Comparison of ENCODE assay signal across 8 mouse cellular contexts in the genomic region with DNA sequence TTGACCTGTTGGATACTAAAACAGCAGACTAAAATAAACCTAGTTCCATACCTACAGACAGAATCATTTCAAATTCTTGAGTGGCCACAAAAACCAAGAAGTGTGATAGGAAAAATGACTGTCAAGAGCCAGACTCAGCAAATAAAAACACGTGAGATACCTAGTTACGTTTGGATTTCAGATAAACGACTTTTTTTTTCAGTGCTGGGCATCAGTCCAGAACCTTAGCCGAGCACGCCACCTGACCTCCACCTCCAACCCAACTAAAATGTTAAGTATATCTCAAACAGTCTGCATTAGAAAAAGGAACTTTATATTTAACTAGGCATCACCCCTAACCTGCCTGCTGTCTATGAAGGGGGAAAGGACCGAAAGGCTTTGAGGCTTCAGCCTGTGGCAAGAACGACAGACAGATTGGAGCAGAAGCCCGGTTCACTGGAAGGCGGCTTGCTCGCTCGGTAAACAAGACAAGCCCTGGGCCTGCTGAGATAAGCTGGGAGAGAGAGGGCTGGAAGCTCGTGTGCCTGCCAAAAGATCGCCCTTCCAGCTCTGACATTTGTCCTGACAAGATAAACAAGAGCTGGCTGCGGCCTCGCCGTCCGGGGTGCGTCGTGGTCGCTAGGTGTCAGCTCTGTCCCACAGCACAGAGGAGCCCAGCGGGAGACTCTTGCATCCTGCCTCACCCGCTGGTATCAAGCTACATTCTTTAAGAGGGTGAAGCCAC. TPM values are rescaled to one million over a fixed set of nuclear protein-coding genes. Genes with fewer than 3 reads are reported as not detected.
DNase-seq lines count a peak whose midpoint lies in the region; ATAC-seq and TF ChIP-seq lines count a peak whose summit lies in the region.

No protein-coding gene starts in this region.

- H3K27me3 ChIP-seq in forebrain, postnatal 0 days (ENCODE audit: insufficient read depth, low read length), result no peaks in the 10 kb centered on the region
- H3K27me3 ChIP-seq in lung, embryonic 15.5 days, result no peaks in the 10 kb centered on the region

- peak; percentile 63 for DNase-seq in ES-E14 (ENCODE audit: low read depth, low spot score)
- DNase-seq in cerebellum, adult 18-20 months, result peak; percentile 88
- DNase-seq in forebrain, postnatal 0 days, result peak; percentile 71
- DNase-seq in heart, postnatal 4 days, result peak; percentile 88
- DNase-seq in layer of hippocampus, adult 9-10 months (ENCODE audit: low spot score), result peak; percentile 38
- peak; percentile 90 for DNase-seq in ovary, adult 18-20 months (ENCODE audit: low spot score)
- peak; percentile 81 for DNase-seq in thymus, postnatal 0 days (ENCODE audit: low spot score)

- TF ChIP-seq CTCF in forebrain, postnatal 0 days (IDR thresholded peaks at IDR 0.05; ENCODE audit: low read depth), result peak; percentile 70

- in situ Hi-C loops in ES-E14 (cut with MboI; ENCODE audit: low sequenced_read_pairs in 2 of 2, unreplicated experiment in 2 of 2), result no loop called here

- H3K27ac ChIP-seq in ES-E14 (ENCODE audit: insufficient read depth, low read depth, low read length, poor library complexity, severe bottlenecking), result no peak overlapping the region
- no peak overlapping the region for H3K27ac ChIP-seq in forebrain, postnatal 0 days (ENCODE audit: low read depth, low read length)
- H3K27ac ChIP-seq in lung, embryonic 15.5 days, result peak overlapping the region; percentile 95

- H3K4me2 ChIP-seq in forebrain, postnatal 0 days (ENCODE audit: low read depth), result peak overlapping the region; percentile 41
- H3K4me2 ChIP-seq in lung, embryonic 15.5 days, result peak overlapping the region; percentile 82

- peaks cover 3 to 4% of the 10 kb centered on the region in 2 experiments; a peak in 3 of 4 replicates for H3K4me1 ChIP-seq in ES-E14 (ENCODE audit: control insufficient read depth in 2 of 2, insufficient read depth in 2 of 2, low read length in 2 of 2, poor library complexity in 1 of 2)
- peaks cover 11% of the 10 kb centered on the region; the same call in 1 of the 2 replicates for H3K4me1 ChIP-seq in forebrain, postnatal 0 days (ENCODE audit: insufficient read depth)
- peaks cover 40% of the 10 kb centered on the region for H3K4me1 ChIP-seq in lung, embryonic 15.5 days

- H3K36me3 ChIP-seq in ES-E14 (ENCODE audit: control insufficient read depth, insufficient read depth, low read length, poor library complexity, severe bottlenecking), result no peaks in the 10 kb centered on the region
- no peaks in the 10 kb centered on the region for H3K36me3 ChIP-seq in forebrain, postnatal 0 days (ENCODE audit: insufficient read depth)
- no peaks in the 10 kb centered on the region for H3K36me3 ChIP-seq in lung, embryonic 15.5 days

- 0 out of 4 replicates have a peak overlapping the region, but pooled peaks of 1 of the 2 experiments have one; percentile 31 for H3K4me3 ChIP-seq in ES-E14 (ENCODE audit: insufficient read depth in 1 of 2, low read depth in 1 of 2, low read length in 2 of 2, poor library complexity in 1 of 2, severe bottlenecking in 1 of 2)
- H3K4me3 ChIP-seq in forebrain, postnatal 0 days (ENCODE audit: low read depth, low read length), result no peak overlapping the region; the same call in 1 of the 2 replicates
- H3K4me3 ChIP-seq in lung, embryonic 15.5 days, result peak overlapping the region; percentile 36

- WGBS in forebrain, postnatal 0 days, result 14% methylated on average over 22 of the region's 22 CpGs
- WGBS in lung, embryonic 15.5 days, result 2% methylated on average over 22 of the region's 22 CpGs

- H3K9ac ChIP-seq in ES-E14 (ENCODE audit: insufficient read depth, low read depth, low read length, poor library complexity, severe bottlenecking), result peak overlapping the region; percentile 16; the same call in 1 of the 2 replicates
- 0 out of 2 replicates have a peak overlapping the region, but pooled peaks have one; percentile 14 for H3K9ac ChIP-seq in forebrain, postnatal 0 days
- H3K9ac ChIP-seq in lung, embryonic 15.5 days, result peak overlapping the region; percentile 37; the same call in 1 of the 2 replicates

- peak; percentile 80 for ATAC-seq in forebrain, postnatal 0 days
- ATAC-seq in lung, embryonic 15.5 days (ENCODE audit: borderline replicate concordance, extremely low read depth, low FRiP score, low TSS enrichment), result peak; percentile 87

- H3K9me3 ChIP-seq in ES-E14 (ENCODE audit: control insufficient read depth, insufficient read depth, low read depth, low read length), result no peaks in the 10 kb centered on the region
- no peaks in the 10 kb centered on the region for H3K9me3 ChIP-seq in forebrain, postnatal 0 days (ENCODE audit: low read length)
- no peaks in the 10 kb centered on the region for H3K9me3 ChIP-seq in lung, embryonic 15.5 days

TF ChIP-seq in ES-E14, 5 proteins besides CTCF, POLR2A, EP300 and RAD21:
- TF ChIP-seq ZC3H11A (IDR thresholded peaks at IDR 0.05; ENCODE audit: borderline replicate concordance, low read depth, low read length) (no peak), HCFC1 (IDR thresholded peaks at IDR 0.05; ENCODE audit: borderline replicate concordance, insufficient read depth, low read length) (no peak), ZNF384 (IDR thresholded peaks at IDR 0.05; ENCODE audit: low read depth, low read length) (no peak), MAFK (IDR thresholded peaks at IDR 0.05; ENCODE audit: insufficient read depth, low read depth, low read length) (no peak), CHD2 (IDR thresholded peaks at IDR 0.05; ENCODE audit: low read depth, low read length) (no peak)

RNA-seq across cellular contexts. Expression of a gene that starts 32.8 kb away (rescaled TPM):
- total RNA-seq in ES-E14 (2012; rRNA removed), result 7.9 and 9.6 TPM in 2 replicates
- 16.1 and 19.9 TPM in 2 replicates for total RNA-seq in forebrain, postnatal 0 days (2014; rRNA removed)
- polyA plus RNA-seq in forebrain, postnatal 0 days (2015; fragmentation: Nextera tagmentation; extraction: Ambion mirVana), result 23.0 and 25.7 TPM in 2 replicates
- total RNA-seq in heart, postnatal 4 days (2021), result 10 to 100 TPM; 16.9 to 21.2 TPM
- 28.3 and 30.0 TPM in 2 replicates for polyA plus RNA-seq in lung, embryonic 15.5 days (2015; fragmentation: Nextera tagmentation; extraction: Ambion mirVana)
- polyA plus RNA-seq in thymus, postnatal 0 days (2015; fragmentation: Nextera tagmentation; extraction: Ambion mirVana), result 19.1 and 19.8 TPM in 2 replicates

RNA-seq across cellular contexts. Expression of a gene that starts 32.9 kb away (rescaled TPM):
- 23.3 and 28.2 TPM in 2 replicates for total RNA-seq in ES-E14 (2012; rRNA removed)
- 12.3 and 13.3 TPM in 2 replicates for total RNA-seq in forebrain, postnatal 0 days (2014; rRNA removed)
- 5.7 and 8.5 TPM in 2 replicates for polyA plus RNA-seq in forebrain, postnatal 0 days (2015; fragmentation: Nextera tagmentation; extraction: Ambion mirVana)
- 10 to 100 TPM; 23.5 to 23.8 TPM for total RNA-seq in heart, postnatal 4 days (2021)
- 14.6 and 14.9 TPM in 2 replicates for polyA plus RNA-seq in lung, embryonic 15.5 days (2015; fragmentation: Nextera tagmentation; extraction: Ambion mirVana)
- 7.1 and 9.0 TPM in 2 replicates for polyA plus RNA-seq in thymus, postnatal 0 days (2015; fragmentation: Nextera tagmentation; extraction: Ambion mirVana)

RNA-seq across cellular contexts. Expression of a gene that starts 33.5 kb away (rescaled TPM):
- total RNA-seq in ES-E14 (2012; rRNA removed), result 0.90 and 3.0 TPM in 2 replicates
- total RNA-seq in forebrain, postnatal 0 days (2014; rRNA removed), result 30.8 and 35.7 TPM in 2 replicates
- 13.7 and 16.9 TPM in 2 replicates for polyA plus RNA-seq in forebrain, postnatal 0 days (2015; fragmentation: Nextera tagmentation; extraction: Ambion mirVana)
- total RNA-seq in heart, postnatal 4 days (2021), result 10 to 100 TPM; 12.3 to 12.7 TPM
- 1.4 and 1.6 TPM in 2 replicates for polyA plus RNA-seq in lung, embryonic 15.5 days (2015; fragmentation: Nextera tagmentation; extraction: Ambion mirVana)
- polyA plus RNA-seq in thymus, postnatal 0 days (2015; fragmentation: Nextera tagmentation; extraction: Ambion mirVana), result 4.2 and 7.8 TPM in 2 replicates

Comparison
In these comparisons a context has a peak if more than half of its experiments do, and no peak if none do; other contexts are left out.
1. DNase-seq: peak in every context shown above with its lines; median percentile 90 in ovary, adult 18-20 months; 88 in cerebellum, adult 18-20 months; 88 in heart, postnatal 4 days; 81 in thymus, postnatal 0 days; 71 in forebrain, postnatal 0 days; 63 in ES-E14; 38 in layer of hippocampus, adult 9-10 months.